In the genomic region with DNA sequence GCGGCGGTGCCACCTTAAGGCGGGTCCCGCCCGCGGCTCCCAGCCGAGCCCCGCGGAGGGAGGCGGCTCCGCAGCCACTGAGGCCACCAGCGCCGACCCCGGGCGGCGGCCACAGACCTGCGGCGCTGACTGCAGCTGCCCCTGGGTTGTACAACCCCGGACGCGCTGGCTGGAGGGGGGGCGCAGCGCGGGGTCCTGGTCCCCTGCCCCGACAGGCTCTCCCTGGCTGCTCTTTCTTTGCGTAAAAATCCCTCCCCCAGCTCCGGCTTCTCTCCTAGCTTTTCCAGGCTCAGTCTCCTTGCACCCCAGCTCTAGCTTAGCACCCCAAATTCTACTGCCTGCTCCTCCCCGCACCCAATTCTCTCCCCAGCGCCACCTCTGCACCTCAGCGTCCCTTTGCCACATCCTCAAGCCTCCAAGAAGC, we compare ENCODE assay signal across 8 mouse cellular contexts. TPM values are rescaled to one million over a fixed set of nuclear protein-coding genes. Genes with fewer than 3 reads are reported as not detected.
DNase-seq lines count a peak whose midpoint lies in the region; ATAC-seq and TF ChIP-seq lines count a peak whose summit lies in the region.

No protein-coding gene starts in this region.

- WGBS in forebrain, embryonic 11.5 days: 0% methylated on average over 30 of the region's 30 CpGs
- WGBS in lung, embryonic 15.5 days: under 1% methylated on average over 23 of the region's 30 CpGs
- WGBS in stomach, postnatal 0 days: under 1% methylated on average over 28 of the region's 30 CpGs

- peak; percentile 47 to 65 for DNase-seq in left cerebral cortex, adult 18-20 months (ENCODE audit: low spot score in 2 of 2)
- DNase-seq in left cerebral cortex, adult 9 months (ENCODE audit: low spot score in 2 of 2): no peak
- peak; percentile 36 for DNase-seq in adrenal gland, adult 8-10 months
- no peak for DNase-seq in forebrain, embryonic 11.5 days (ENCODE audit: low spot score)
- DNase-seq in induced T-regulatory cell, adult 2 months (ENCODE audit: low read depth): peak; percentile 45
- no peak for DNase-seq in stomach, postnatal 0 days (ENCODE audit: low spot score)
- no peak for DNase-seq in ovary, postnatal 14 days (ENCODE audit: low spot score)

- no peak for ATAC-seq in forebrain, embryonic 11.5 days (replicated peaks; ENCODE audit: low FRiP score)
- peak; percentile 15; the same call in 1 of the 2 replicates for ATAC-seq in lung, embryonic 15.5 days (ENCODE audit: borderline replicate concordance, extremely low read depth, low FRiP score, low TSS enrichment)
- no peak for ATAC-seq in stomach, postnatal 0 days (ENCODE audit: low FRiP score, low TSS enrichment)

- H3K9ac ChIP-seq in forebrain, embryonic 11.5 days (ENCODE audit: low read length): peak overlapping the region; percentile 53
- H3K9ac ChIP-seq in lung, embryonic 15.5 days: peak overlapping the region; percentile 69
- H3K9ac ChIP-seq in stomach, postnatal 0 days (ENCODE audit: low read length): peak overlapping the region; percentile 68

- TF ChIP-seq CTCF in stomach, postnatal 0 days (IDR thresholded peaks at IDR 0.05; ENCODE audit: low read depth): no peak

- peaks cover 59% of the 10 kb centered on the region for H3K27me3 ChIP-seq in forebrain, embryonic 11.5 days (ENCODE audit: control insufficient read depth, insufficient read depth, low read length)
- no peaks in the 10 kb centered on the region for H3K27me3 ChIP-seq in lung, embryonic 15.5 days
- no peaks in the 10 kb centered on the region for H3K27me3 ChIP-seq in stomach, postnatal 0 days (ENCODE audit: control insufficient read depth, insufficient read depth, low read length)

- peak overlapping the region; percentile 39 for H3K4me3 ChIP-seq in forebrain, embryonic 11.5 days (ENCODE audit: low read depth, low read length)
- H3K4me3 ChIP-seq in lung, embryonic 15.5 days: peak overlapping the region; percentile 60
- H3K4me3 ChIP-seq in stomach, postnatal 0 days (ENCODE audit: low read depth, low read length): peak overlapping the region; percentile 61

- H3K4me2 ChIP-seq in forebrain, embryonic 11.5 days (ENCODE audit: low read depth, low read length, severe bottlenecking): peak overlapping the region; percentile 54
- peak overlapping the region; percentile 75 for H3K4me2 ChIP-seq in lung, embryonic 15.5 days
- peak overlapping the region; percentile 91 for H3K4me2 ChIP-seq in stomach, postnatal 0 days (replicated peaks; ENCODE audit: low read depth)

- peaks cover 30% of the 10 kb centered on the region for H3K4me1 ChIP-seq in forebrain, embryonic 11.5 days (replicated peaks; ENCODE audit: control insufficient read depth, insufficient read depth, low read length)
- peaks cover 63% of the 10 kb centered on the region for H3K4me1 ChIP-seq in lung, embryonic 15.5 days
- peaks cover 12% of the 10 kb centered on the region for H3K4me1 ChIP-seq in stomach, postnatal 0 days (replicated peaks; ENCODE audit: control insufficient read depth, insufficient read depth)

- no peak overlapping the region for H3K27ac ChIP-seq in forebrain, embryonic 11.5 days (ENCODE audit: low read depth, low read length)
- peak overlapping the region; percentile 77 for H3K27ac ChIP-seq in lung, embryonic 15.5 days
- no peak overlapping the region for H3K27ac ChIP-seq in stomach, postnatal 0 days (replicated peaks)

- H3K36me3 ChIP-seq in forebrain, embryonic 11.5 days (ENCODE audit: control insufficient read depth, insufficient read depth, low read length): no peaks in the 10 kb centered on the region
- no peaks in the 10 kb centered on the region for H3K36me3 ChIP-seq in lung, embryonic 15.5 days
- H3K36me3 ChIP-seq in stomach, postnatal 0 days (ENCODE audit: control insufficient read depth, insufficient read depth, low read length): no peaks in the 10 kb centered on the region

- no peak for TF ChIP-seq EP300 in stomach, postnatal 0 days (optimal IDR thresholded peaks at IDR 0.05)

- H3K9me3 ChIP-seq in forebrain, embryonic 11.5 days (ENCODE audit: control insufficient read depth, low read length): no peaks in the 10 kb centered on the region
- H3K9me3 ChIP-seq in lung, embryonic 15.5 days: no peaks in the 10 kb centered on the region
- H3K9me3 ChIP-seq in stomach, postnatal 0 days (ENCODE audit: control insufficient read depth, low read length): no peaks in the 10 kb centered on the region

RNA-seq across cellular contexts. Expression of a gene that starts 0.9 kb away (rescaled TPM):
- total RNA-seq in left cerebral cortex, adult 18-20 months (2021): 10 to 100 TPM; 41.3 to 42.4 TPM
- 100 to 1,000 TPM in 2 of 4 experiments, 10 to 100 TPM in 2; 50.6 to 211 (median 117) TPM for total RNA-seq in adrenal gland, adult 8-10 months (2022)
- 7.2 and 8.1 TPM in 2 replicates for polyA plus RNA-seq in forebrain, embryonic 11.5 days (2014; fragmentation: Nextera tagmentation; extraction: Ambion mirVana)
- 39.3 and 49.7 TPM in 2 replicates for polyA plus RNA-seq in lung, embryonic 15.5 days (2015; fragmentation: Nextera tagmentation; extraction: Ambion mirVana)
- polyA plus RNA-seq in stomach, postnatal 0 days (2015; fragmentation: Nextera tagmentation; extraction: Ambion mirVana): 4.8 and 6.9 TPM in 2 replicates

RNA-seq across cellular contexts. Expression of a gene that starts 15.9 kb away (rescaled TPM):
- total RNA-seq in left cerebral cortex, adult 18-20 months (2021): 100 to 1,000 TPM; 700 to 737 TPM
- 1,000 to 10,000 TPM in 3 of 4 experiments, 100 to 1,000 TPM in 1; 989 to 1,424 (median 1,166) TPM for total RNA-seq in adrenal gland, adult 8-10 months (2022)
- polyA plus RNA-seq in forebrain, embryonic 11.5 days (2014; fragmentation: Nextera tagmentation; extraction: Ambion mirVana): 324 and 355 TPM in 2 replicates
- polyA plus RNA-seq in lung, embryonic 15.5 days (2015; fragmentation: Nextera tagmentation; extraction: Ambion mirVana): 662 and 670 TPM in 2 replicates
- 429 and 495 TPM in 2 replicates for polyA plus RNA-seq in stomach, postnatal 0 days (2015; fragmentation: Nextera tagmentation; extraction: Ambion mirVana)

RNA-seq across cellular contexts. Expression of a gene that starts 25.7 kb away (rescaled TPM):
- total RNA-seq in left cerebral cortex, adult 18-20 months (2021): 10 to 100 TPM; 11.4 to 11.8 TPM
- total RNA-seq in adrenal gland, adult 8-10 months (2022): 100 to 1,000 TPM in 2 of 4 experiments, 10 to 100 TPM in 2; 32.2 to 138 (median 85.6) TPM
- polyA plus RNA-seq in forebrain, embryonic 11.5 days (2014; fragmentation: Nextera tagmentation; extraction: Ambion mirVana): 3.9 and 7.7 TPM in 2 replicates
- 28.1 and 29.3 TPM in 2 replicates for polyA plus RNA-seq in lung, embryonic 15.5 days (2015; fragmentation: Nextera tagmentation; extraction: Ambion mirVana)
- polyA plus RNA-seq in stomach, postnatal 0 days (2015; fragmentation: Nextera tagmentation; extraction: Ambion mirVana): 7.6 and 8.9 TPM in 2 replicates

RNA-seq across cellular contexts. Expression of a gene that starts 30.2 kb away (rescaled TPM):
- total RNA-seq in left cerebral cortex, adult 18-20 months (2021): 100 to 1,000 TPM; 105 to 114 TPM
- 100 to 1,000 TPM in 2 of 4 experiments, 10 to 100 TPM in 2; 90.2 to 105 (median 98.1) TPM for total RNA-seq in adrenal gland, adult 8-10 months (2022)
- 77.1 and 84.5 TPM in 2 replicates for polyA plus RNA-seq in forebrain, embryonic 11.5 days (2014; fragmentation: Nextera tagmentation; extraction: Ambion mirVana)
- polyA plus RNA-seq in lung, embryonic 15.5 days (2015; fragmentation: Nextera tagmentation; extraction: Ambion mirVana): 72.7 and 74.2 TPM in 2 replicates
- polyA plus RNA-seq in stomach, postnatal 0 days (2015; fragmentation: Nextera tagmentation; extraction: Ambion mirVana): 62.5 and 70.7 TPM in 2 replicates

RNA-seq across cellular contexts. Expression of a gene that starts 30.9 kb away (rescaled TPM):
- 1 to 10 TPM; 2.6 to 3.3 TPM for total RNA-seq in left cerebral cortex, adult 18-20 months (2021)
- total RNA-seq in adrenal gland, adult 8-10 months (2022): 1 to 10 TPM; 1.2 to 1.7 (median 1.3) TPM
- 1.6 and 2.1 TPM in 2 replicates for polyA plus RNA-seq in forebrain, embryonic 11.5 days (2014; fragmentation: Nextera tagmentation; extraction: Ambion mirVana)
- polyA plus RNA-seq in lung, embryonic 15.5 days (2015; fragmentation: Nextera tagmentation; extraction: Ambion mirVana): 0.66 and 0.78 TPM in 2 replicates
- polyA plus RNA-seq in stomach, postnatal 0 days (2015; fragmentation: Nextera tagmentation; extraction: Ambion mirVana): 0.24 and 0.35 TPM in 2 replicates

Comparison
In these comparisons a context has a peak if more than half of its experiments do, and no peak if none do; other contexts are left out.
1. DNase-seq: peak in left cerebral cortex, adult 18-20 months (2 of 2), adrenal gland, adult 8-10 months (single experiment) and induced T-regulatory cell, adult 2 months (single experiment); none in left cerebral cortex, adult 9 months (0 of 2), forebrain, embryonic 11.5 days (single experiment), stomach, postnatal 0 days (single experiment) and ovary, postnatal 14 days (single experiment).
2. Peak in every context shown above with its lines, with median percentiles within 50 percentile points of each other: H3K4me2 ChIP-seq, H3K4me3 ChIP-seq and H3K9ac ChIP-seq.